Mouse (Mus musculus): ENCODE measurements at regions not wholly inside any gene's neighbourhood (a gene's known extent, or its start where the extent isn't known, plus 50 kb on each side); places are given as distances from the start of the nearest gene placed in this dataset.

DNA sequence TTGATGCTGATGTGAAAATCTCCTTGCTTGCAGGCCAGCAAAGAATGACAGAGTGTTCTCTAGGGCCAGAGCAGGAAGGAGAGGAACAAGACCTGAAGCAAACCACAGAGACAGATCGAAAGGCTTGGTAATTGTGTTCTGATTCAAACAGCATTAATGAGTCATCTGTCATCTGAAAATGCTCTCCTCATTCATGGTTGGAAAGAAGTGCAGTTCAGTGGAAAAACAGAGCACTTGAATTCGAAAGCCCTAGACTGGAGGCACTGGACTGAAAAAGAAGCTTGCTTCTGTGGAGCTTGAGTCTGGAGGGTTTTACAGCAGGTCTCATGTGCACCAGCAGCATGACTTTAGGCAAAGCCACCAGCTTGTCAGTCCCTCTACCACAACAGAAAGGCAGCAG is 374.3 kb upstream of the B430305J03Rik start:
- no peak for DNase-seq (ENCODE audit: low read depth)

DNA sequence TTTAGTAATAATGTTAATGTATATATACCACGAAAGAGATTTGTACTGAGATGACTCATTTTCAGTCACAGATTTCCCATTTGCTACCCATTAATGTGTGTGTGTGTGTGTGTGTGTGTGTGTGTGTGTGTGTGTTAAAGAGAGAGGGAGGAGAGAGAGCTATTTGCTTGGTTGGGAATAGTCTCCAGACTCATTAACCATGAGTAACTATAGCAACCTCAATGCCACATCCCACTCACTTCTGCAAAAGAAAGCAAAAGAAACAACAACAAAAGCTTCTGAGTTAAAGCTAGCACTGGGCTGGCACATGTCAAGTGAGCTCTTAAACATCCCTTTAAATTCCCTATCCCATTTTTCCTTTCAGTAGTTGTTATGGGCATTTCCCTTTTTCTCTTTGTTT is 372.8 kb upstream of the B430305J03Rik start:
- no peak for DNase-seq (ENCODE audit: low read depth)

DNA sequence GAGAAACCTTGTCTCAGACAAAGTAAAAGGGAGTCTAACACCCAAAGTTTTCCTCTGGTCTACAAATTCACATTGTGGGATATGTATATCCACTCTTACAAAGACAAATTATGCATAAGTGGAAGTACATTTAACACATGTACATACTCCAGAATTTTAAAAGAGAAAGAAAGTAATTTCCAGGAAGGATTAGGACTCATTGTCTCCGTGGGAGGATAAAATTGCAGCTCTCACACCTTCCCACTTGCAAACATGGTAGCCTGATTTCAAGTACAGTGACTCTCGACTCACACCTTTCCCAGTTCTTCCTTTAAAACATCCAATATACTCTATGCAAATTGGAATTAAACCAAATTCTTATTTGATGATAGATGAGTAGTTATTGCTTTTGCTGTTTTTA is 351.0 kb upstream of the B430305J03Rik start:
- no peak for DNase-seq (ENCODE audit: low read depth)

DNA sequence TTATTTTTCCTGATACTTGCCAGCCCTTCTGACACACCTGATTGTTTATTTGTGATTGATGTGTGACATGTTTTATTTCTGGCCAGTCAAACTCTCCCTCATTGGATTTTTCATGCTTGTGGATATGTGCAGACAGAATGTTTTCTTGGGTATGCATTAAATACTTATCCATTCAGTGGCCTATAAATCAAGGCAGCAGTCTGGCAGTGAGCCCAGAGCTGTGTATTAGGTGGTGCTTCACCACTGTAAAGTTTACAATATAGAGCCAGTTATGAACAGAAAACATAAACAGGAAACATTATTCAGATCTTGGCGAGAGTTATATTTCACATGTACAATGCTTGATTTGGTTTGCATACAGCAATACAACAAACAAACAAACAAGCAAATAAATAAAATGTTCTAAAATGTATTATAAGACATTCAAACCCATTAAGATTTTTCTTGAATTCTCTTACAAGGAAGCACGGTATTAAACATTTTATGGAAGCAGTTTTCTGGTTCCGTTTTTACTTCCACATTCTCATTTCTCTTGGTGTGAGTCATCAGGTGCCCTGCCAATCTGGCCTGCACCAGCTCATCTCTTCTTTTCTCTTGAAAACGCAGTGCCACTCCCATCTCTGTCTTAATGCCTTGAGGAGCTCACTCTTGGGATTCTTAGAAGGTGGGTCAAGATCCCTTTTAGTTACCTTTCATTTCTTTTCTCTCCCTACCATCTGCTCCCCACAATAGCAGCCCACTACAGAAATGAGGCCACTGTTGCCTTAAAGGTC is 322.4 kb upstream of the B430305J03Rik start:
- no peak for DNase-seq (ENCODE audit: low read depth)

DNA sequence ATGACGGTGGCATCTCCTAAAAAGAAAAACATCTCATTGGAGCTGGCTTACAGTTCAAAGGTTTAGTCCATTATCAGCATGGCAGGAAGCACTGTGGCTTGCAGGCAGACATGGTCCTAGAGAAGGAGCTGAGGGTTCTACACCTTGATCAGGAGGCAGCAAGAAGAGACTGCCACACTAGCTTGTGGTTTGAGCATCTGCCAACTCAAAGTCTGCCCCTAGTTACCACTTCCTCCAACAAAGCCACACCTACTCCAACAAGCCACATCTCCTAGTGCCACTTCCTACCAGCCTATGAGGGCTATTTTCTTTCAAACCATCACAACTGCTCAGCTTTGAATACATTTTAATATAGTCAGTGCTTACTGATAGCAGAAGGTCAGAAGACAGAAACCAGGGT is 305.1 kb upstream of the B430305J03Rik start:
- no peak for DNase-seq (ENCODE audit: low read depth)

DNA sequence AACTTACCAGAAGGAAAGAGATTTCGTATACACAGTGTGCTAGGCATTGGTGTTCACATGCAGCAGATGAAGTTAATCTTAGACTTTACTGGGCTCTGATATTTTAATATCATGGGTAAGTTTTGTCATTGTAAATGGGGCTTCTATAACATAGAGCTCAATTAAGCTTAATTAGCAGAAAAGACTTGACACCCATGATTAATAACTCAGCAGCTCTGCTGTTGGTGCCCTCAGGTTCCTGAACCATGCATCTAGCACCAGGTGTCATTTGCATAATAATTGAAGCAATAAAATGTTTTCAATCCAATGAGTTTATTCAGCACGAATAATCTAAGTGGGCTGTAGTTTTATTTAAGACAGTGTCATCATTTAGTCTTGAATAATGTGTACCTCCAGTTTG is 290.4 kb upstream of the B430305J03Rik start:
- no peak for DNase-seq (ENCODE audit: low read depth)

DNA sequence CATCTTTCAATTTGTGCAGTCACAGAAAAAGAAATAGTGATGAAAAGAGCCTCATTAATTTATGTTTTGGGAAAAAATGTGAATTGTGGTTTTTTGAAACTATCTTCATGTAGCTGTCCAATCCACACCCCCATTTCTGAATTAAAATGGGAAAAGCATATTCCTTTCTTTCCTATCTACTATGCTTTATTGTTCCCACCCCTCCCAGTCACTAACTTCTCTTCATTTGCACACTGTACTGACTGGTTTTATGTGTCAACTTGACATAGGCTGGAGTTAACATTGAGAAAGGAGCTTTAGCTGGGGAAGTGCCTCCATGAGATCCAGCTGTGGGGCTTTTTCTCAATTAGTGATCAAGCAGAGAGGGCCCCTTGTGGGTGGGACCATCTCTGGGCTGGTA is 262.8 kb upstream of the B430305J03Rik start:
- no peak for DNase-seq (ENCODE audit: low read depth)

DNA sequence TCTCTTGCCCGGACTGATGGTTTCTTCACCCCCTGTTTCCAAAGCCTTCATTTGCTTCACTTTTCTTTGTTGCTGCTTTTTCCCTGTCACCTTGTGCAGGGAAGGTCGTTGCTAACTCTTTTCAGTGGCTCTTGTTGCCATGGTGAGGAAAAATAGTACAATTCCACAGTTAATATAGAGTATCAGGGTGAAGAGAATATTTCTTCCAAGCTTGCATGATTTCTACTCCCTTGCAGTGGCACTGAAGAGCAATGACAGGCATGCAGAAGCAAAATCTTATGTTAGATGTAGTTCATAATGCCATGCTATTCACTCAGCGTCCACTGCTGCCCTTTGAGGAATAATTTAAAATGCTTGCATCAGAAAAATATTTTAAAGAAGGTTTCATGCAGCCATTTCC is 262.3 kb upstream of the B430305J03Rik start:
- no peak for DNase-seq (ENCODE audit: low read depth)

DNA sequence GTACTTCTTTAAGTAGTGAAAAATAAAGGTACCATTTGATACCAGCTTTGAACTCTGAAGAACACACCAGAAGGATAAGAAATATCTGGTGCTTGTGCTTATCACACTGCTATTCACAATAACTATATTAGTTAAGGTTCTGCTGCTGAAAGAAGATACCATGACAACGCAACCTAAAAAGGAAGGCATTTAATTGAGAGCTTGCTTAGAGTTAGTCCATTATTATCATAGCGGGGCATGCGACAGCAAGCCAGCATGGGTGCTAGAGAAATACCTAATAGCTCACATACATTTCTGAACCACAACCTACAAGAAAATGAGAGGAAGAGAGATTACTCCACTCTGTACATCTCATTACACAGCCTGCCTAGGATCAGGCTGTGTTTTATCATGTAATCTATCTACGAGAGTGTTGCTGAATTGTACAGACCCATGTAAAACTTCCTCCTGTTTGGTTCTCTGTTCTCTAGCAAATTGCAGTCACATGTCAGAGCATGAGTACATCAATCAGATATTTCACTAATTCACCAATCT is 258.3 kb upstream of the B430305J03Rik start:
- DNase-seq (ENCODE audit: low read depth) = no peak

DNA sequence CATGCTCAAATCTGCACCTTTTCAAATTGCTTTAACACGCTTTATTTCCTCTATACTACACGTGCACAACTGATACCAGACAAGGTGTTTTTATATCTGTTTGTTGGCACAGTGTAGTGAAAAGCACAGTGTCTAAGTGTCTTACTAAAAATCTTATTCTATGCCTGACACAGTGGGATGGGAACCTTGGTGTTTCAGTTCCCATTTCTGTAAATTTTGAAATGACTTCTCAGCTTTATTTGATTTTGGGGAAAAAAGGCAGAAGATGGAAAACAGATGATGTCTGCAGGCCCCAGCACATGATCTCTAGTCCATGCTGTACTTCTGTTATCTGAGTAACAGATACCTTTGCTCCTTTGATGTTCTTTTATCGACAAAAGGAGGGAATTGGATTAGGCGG is 239.7 kb upstream of the B430305J03Rik start:
- DNase-seq (ENCODE audit: low read depth) = no peak

DNA sequence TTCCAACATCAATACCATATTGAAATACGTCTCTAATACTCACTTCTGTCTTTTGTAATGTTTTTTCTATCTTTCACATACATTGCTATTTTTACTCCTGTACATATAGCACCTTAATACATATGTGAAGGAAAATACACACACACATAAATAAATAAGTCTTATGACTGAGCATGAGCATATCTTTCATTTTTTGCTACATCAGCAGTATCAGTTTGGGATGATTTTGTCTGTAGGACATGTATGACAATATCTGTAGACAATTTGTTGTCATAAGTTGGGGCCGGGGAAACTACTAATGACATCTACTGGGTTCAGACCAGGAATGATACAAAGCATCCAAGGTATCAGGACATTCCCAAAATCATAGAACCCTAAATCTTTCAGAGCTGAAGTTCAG is 237.1 kb upstream of the B430305J03Rik start:
- DNase-seq (ENCODE audit: low read depth) = no peak

DNA sequence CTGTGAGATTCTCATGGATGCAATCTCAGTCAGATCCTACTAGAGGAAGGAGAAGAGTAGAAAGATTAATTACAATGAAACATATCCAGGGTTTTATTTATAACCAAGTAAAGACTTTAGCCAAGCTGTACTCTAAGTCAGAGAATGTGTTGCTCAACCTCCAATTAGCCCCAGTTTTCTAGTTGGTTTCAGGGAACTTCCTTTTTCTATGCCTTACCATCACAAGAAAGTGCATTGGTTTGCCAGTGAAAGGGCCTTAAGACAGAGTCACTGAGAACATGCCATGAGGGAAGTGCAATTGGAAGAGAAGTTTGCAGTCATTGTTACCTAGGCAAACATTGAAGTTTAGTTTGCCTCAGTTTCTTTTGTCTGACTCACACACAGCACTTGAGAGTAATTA is 229.8 kb upstream of the B430305J03Rik start:
- no peak for DNase-seq (ENCODE audit: low read depth)

DNA sequence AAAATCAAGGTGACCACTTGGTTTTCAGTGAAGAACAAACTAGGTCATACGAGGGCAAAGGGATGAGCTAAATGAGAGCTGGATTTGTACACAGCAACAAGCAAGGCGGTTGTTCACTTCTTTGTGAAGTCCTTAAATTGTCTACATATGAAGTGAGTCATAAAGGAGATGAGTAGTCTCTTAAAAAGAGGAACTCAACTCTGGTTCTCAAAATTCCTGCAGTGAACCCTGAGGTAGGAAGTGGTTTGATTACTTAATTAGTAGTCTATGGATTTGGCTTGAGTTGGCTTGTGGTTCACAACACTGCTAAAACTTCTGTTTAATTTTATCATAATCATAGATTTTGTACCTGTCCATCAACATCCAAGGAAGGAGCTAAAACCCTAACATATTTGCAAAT is 226.6 kb upstream of the B430305J03Rik start:
- no peak for DNase-seq (ENCODE audit: low read depth)

DNA sequence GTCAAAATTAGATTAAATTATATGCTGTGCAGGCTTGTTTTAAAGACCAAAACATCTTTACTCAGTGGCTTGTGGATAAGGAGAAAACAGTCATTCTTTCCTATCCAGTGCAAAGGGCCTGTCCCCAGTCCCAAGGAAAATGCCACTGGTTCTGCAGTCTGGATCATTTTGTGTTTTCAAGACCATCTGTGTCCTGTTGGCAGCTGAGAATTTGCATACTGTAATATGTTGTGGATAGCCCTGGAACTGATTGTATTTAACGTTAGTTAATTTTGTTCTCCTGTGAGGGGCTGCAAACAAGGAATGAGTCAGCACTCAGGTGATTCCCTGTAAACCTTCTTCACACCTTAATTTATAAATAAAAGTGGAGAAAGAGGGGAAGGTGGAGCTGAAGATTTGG is 217.9 kb upstream of the B430305J03Rik start:
- no peak for DNase-seq (ENCODE audit: low read depth)

DNA sequence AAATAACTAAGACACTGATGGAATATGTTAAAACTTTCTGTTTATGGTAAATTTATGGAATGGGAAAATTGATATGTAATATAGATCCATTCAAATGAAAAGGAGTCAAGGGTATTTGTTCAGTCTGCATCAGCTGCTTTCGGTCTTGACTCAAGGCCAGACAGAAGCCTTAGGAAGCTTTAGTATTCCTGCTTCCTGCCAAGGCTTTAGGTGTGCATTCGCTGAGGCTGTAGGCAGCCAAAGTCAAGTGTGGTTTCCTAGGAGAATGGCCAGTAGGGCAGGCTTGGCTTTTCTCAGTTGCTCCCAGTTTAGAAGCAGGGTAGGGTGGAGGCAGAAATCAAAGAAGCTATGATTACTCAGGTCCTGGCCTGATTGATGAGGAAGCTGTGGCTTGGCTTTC is 217.2 kb upstream of the B430305J03Rik start:
- DNase-seq (ENCODE audit: low read depth) = no peak

DNA sequence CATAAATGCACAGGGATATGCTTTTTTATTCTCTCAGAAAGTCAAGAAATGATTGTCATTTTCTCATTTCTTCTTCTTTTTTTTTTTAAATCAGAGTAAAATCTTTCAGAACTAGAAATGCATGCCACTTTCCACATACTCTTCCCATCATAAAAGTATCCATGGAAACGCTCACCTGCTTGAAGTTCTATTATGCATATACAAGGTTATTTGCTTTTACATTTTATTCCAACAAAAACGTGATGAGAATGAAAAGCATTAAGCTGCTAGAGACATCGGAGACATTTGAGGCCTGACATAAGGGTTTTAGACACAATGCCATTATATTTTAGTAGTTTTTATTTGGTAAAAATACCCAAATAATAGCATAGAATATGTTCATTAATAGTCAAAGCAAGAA is 214.5 kb upstream of the B430305J03Rik start:
- no peak for DNase-seq (ENCODE audit: low read depth)

DNA sequence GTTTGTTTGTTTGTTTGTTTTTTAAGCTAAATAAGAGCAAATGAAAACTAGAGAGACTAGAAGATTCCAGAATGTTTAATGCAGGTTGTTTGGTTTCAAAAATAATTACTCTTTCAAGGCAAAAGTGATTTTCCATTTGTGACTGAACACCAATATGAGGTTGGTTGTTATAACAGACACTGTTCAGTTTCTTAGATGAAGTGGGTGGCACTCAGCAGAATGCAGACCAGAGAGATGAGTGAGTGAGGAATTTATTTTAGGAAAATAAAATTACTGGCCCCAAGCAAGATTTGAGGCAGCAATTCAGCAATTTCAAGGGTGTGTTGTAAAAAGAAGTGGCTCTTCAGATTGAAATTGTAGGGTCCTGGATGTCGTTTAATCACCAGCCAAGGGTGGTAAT is 171.4 kb upstream of the B430305J03Rik start:
- DNase-seq (ENCODE audit: low read depth) = no peak

DNA sequence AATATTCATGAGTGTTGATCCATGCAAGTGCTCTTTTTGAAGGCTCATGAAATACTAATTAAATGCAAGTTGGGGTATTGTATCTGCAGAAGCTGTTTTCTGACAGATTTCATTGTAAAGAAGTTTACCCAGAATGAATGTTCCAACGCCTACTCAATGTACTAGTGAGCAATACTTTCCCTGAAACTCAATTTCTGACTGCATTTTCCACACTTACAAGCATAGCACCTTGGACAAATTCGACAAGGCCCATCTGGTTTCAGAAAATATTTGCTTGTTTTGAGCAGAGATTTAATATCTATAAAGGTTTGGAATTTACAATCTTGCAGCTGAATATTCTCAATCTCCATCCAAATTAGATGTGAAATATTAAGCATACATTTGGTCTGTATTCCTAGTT is 170.0 kb upstream of the B430305J03Rik start:
- DNase-seq (ENCODE audit: low read depth) = no peak

DNA sequence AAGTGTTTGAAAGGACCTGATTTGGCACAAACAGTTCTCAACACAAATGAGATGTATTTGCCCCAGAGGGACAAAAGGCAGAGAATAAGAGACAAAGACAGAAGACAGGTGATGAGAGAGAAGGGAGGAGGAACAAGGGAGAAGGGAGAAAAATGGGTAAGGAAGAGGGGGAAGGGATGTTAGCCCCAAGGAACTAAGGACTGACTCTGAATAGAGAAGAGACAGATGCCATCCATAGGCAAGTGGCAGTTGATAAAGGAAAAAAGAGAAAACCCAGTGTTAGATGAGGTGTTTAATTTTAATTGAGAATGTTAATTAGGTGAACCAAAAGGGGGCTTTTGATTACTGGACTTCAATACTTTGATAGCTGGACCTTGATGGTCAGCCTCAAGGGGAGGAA is 137.4 kb upstream of the B430305J03Rik start:
- DNase-seq (ENCODE audit: low read depth) = no peak

DNA sequence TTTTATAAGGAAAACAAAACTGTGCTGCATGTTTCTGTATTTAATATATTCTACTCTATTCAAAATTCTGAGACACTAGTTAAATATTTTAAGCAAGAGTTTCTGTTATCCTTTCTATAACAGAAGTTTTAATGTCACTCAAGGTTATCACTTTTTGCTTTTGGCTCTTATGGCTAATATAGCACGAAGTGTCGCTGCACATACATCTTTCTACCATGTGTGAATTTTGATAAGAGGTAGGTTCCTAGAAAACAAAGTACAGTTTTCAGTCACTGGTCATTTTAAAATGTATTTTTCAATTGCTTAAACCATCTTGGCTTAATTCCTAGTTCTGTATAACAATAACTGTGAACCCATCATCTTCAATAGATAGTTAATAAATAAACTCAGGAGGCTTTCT is 129.1 kb upstream of the B430305J03Rik start:
- DNase-seq (ENCODE audit: low read depth) = no peak

DNA sequence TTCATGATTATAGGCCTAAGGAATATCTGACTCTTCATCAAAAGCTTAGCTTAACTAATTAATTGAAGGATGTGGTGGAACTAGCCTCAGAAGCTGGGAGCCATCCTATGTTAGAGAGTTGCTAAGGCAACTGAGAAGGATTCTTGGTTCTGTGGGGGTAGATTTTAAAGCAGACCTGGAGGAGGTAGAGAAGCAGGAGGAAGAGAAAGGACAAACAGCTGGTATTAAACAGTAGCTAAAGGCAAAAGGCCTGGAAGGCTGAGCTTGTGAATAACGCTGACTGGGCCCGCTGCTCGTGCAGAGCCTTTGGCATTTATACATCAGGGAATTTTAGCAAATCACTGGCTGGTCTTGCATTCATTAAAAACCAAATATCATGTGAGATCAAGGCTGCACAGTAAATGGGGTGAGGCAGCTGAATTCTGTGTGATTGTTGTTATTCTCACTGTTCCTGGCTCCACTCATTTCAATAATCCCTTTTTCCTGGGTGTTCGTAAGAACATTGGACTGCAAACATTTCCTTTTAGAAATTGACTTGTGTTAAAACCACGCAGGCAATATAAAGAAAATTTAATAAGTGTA is 121.1 kb upstream of the B430305J03Rik start:
- DNase-seq (ENCODE audit: low read depth) = no peak

DNA sequence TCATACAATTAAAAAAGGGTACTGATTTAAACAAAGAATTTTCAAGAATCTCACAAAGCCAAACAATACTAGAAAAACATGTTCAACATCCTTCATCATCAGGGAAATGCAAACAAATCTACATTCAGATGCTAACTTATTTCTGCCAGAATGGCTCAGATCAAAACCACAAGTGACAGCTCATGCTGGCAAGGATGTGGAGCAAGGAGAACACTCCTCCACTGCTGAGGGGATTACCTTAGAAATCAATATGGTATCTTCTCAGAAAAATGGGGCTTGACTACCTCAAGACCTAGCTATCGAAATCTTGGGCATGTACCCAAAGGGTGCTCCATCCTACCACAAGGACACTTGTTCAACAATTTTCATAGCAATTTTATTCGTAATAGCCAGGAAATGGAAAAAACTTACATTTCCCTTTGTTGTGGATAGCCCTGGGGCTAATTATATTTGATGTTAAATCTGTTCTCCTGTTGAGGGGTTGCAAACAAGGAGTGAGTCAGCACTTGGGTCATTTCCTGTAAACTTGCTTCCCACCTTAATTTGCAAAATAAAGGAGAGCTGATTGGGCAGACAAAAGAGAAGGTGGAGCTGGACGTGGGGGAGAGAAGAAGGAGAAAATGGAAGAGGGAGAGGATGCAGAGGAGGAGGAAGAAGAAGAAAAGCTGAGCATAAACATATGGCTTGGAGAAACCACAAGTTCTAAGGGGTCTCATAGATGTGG is 113.3 kb upstream of the B430305J03Rik start:
- DNase-seq (ENCODE audit: low read depth) = no peak

DNA sequence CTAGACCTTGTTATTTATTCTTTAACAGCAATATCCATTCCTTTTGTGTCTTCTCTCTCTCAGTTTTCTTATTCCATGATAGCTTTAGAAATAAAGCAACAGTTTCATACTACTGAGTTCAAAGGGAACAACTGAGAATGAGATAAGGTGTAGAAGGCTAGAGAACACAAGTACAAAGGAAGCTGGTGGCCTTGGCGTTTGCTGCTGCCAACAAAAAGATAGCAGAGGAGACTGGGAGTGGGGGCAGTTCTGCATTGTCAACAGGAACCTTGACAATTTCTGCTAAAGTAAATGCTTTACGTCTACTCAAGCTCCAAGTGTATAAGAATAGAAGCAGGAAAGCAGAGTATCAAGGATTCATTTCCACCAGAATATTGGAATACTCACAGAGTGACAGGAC is 109.3 kb upstream of the B430305J03Rik start:
- no peak for DNase-seq (ENCODE audit: low read depth)
